Mouse (Mus musculus) thymus, postnatal 36 days (tissue): ENCODE results near the gene Cacna1e.

Experiments used
- DNase-seq, 2 experiments: peaks; one replicate each; pipeline ENCODE4 v3.0.0; 2022; ENCODE audit warnings: mixed read lengths in 2 of 2

Gene Cacna1e

GRCm38 (mm10) chr1:154498821-154499220 is 385.5 kb downstream of the Cacna1e start:
- no peak for DNase-seq

GRCm38 (mm10) chr1:154491071-154491470 is 393.2 kb downstream of the Cacna1e start:
- no peak for DNase-seq

- DNase-seq, result no peak
These were observed 407.6 kb downstream of the Cacna1e start for GRCm38 (mm10) chr1:154476671-154477070.

GRCm38 (mm10) chr1:154475706-154476105 is 408.6 kb downstream of the Cacna1e start:
- DNase-seq, result no peak

- DNase-seq, result no peak
These were observed 410.1 kb downstream of the Cacna1e start for GRCm38 (mm10) chr1:154474156-154474555.

GRCm38 (mm10) chr1:154467265-154467664 is 417.0 kb downstream of the Cacna1e start:
- no peak for DNase-seq

- no peak for DNase-seq
These were observed 422.8 kb downstream of the Cacna1e start for GRCm38 (mm10) chr1:154461521-154461920.

GRCm38 (mm10) chr1:154460067-154460466 is 424.2 kb downstream of the Cacna1e start:
- DNase-seq, result no peak

- no peak for DNase-seq
These were observed 425.7 kb downstream of the Cacna1e start for GRCm38 (mm10) chr1:154458601-154459000.

- no peak for DNase-seq
These were observed 433.5 kb downstream of the Cacna1e start for GRCm38 (mm10) chr1:154450799-154451198.

- no peak for DNase-seq
These were observed 437.8 kb downstream of the Cacna1e start for GRCm38 (mm10) chr1:154446456-154446855.

- no peak for DNase-seq
These were observed 450.8 kb downstream of the Cacna1e start for GRCm38 (mm10) chr1:154433520-154433919.

GRCm38 (mm10) chr1:154433112-154433511 is 451.2 kb downstream of the Cacna1e start:
- no peak for DNase-seq

- no peak for DNase-seq
These were observed 456.0 kb downstream of the Cacna1e start for GRCm38 (mm10) chr1:154428276-154428675.

- DNase-seq, result no peak
These were observed 466.0 kb downstream of the Cacna1e start for GRCm38 (mm10) chr1:154418278-154418677.

GRCm38 (mm10) chr1:154416384-154417155 is 467.7 kb downstream of the Cacna1e start:
- no peak for DNase-seq

- DNase-seq, result no peak
These were observed 468.5 kb downstream of the Cacna1e start for GRCm38 (mm10) chr1:154415826-154416225.

- no peak for DNase-seq
These were observed 471.2 kb downstream of the Cacna1e start for GRCm38 (mm10) chr1:154413138-154413537.

- no peak for DNase-seq
These were observed 475.2 kb downstream of the Cacna1e start for GRCm38 (mm10) chr1:154409051-154409450.

- DNase-seq, result no peak
These were observed 492.3 kb downstream of the Cacna1e start for GRCm38 (mm10) chr1:154391979-154392378.
